Mouse (Mus musculus) frontal cortex, postnatal 25 days (tissue): ENCODE measurements around the gene Plcb4.
A peak's percentile ranks its signal among the peaks of the same experiment; 100 is the strongest.

Experiments
- DNase-seq, 2 experiments: peaks; one replicate each; pipeline ENCODE4 v3.0.0; 2022; ENCODE audit warnings: low spot score in 2 of 2

The Plcb4 gene

GRCm38 (mm10) chr2:135658486-135659390 is at the start of gene Plcb4:
Plcb4 (plus strand) TSS chr2:135659011.
- DNase-seq: peak; percentile 57 to 74

- DNase-seq: no peak
Observed at GRCm38 (mm10) chr2:135614651-135615261, 44.1 kb upstream of the Plcb4 start.

GRCm38 (mm10) chr2:135616090-135616489 is 42.7 kb upstream of the Plcb4 start:
- no peak for DNase-seq

- no peak for DNase-seq
Observed at GRCm38 (mm10) chr2:135618551-135618950, 40.3 kb upstream of the Plcb4 start.

- DNase-seq: no peak
Observed at GRCm38 (mm10) chr2:135619956-135620355, 38.9 kb upstream of the Plcb4 start.

- DNase-seq: no peak
Observed at GRCm38 (mm10) chr2:135627821-135628220, 31.0 kb upstream of the Plcb4 start.

- no peak for DNase-seq
Observed at GRCm38 (mm10) chr2:135637227-135637626, 21.6 kb upstream of the Plcb4 start.

GRCm38 (mm10) chr2:135641002-135641401 is 17.8 kb upstream of the Plcb4 start:
- no peak for DNase-seq

- DNase-seq: no peak
Observed at GRCm38 (mm10) chr2:135641636-135642035, 17.2 kb upstream of the Plcb4 start.

- no peak for DNase-seq
Observed at GRCm38 (mm10) chr2:135646226-135646625, 12.6 kb upstream of the Plcb4 start.

- no peak for DNase-seq
Observed at GRCm38 (mm10) chr2:135646654-135647053, 12.2 kb upstream of the Plcb4 start.

GRCm38 (mm10) chr2:135647985-135648384 is 10.8 kb upstream of the Plcb4 start:
- no peak for DNase-seq

GRCm38 (mm10) chr2:135650885-135651284 is 7.9 kb upstream of the Plcb4 start:
- DNase-seq: no peak

- DNase-seq: no peak
Observed at GRCm38 (mm10) chr2:135652040-135652439, 6.8 kb upstream of the Plcb4 start.

GRCm38 (mm10) chr2:135652451-135652850 is 6.4 kb upstream of the Plcb4 start:
- no peak for DNase-seq

- no peak for DNase-seq
Observed at GRCm38 (mm10) chr2:135655948-135656347, 2.9 kb upstream of the Plcb4 start.

GRCm38 (mm10) chr2:135656586-135656985 is 2.2 kb upstream of the Plcb4 start:
- DNase-seq: no peak

- DNase-seq: peak; percentile 23 to 27
Observed at GRCm38 (mm10) chr2:135659391-135660180, 775 bp downstream of the Plcb4 start.

GRCm38 (mm10) chr2:135660816-135661215 is 2.0 kb downstream of the Plcb4 start:
- DNase-seq: no peak

GRCm38 (mm10) chr2:135663785-135664184 is 5.0 kb downstream of the Plcb4 start:
- no peak for DNase-seq

- DNase-seq: no peak
Observed at GRCm38 (mm10) chr2:135667496-135667895, 8.7 kb downstream of the Plcb4 start.

GRCm38 (mm10) chr2:135672459-135673104 is 13.8 kb downstream of the Plcb4 start:
- DNase-seq: no peak
